Mouse (Mus musculus): ENCODE data around the gene Inf2. TPM values are rescaled to one million over a fixed set of nuclear protein-coding genes. Genes with fewer than 3 reads are reported as not detected.

Gene Inf2
- total RNA-seq, 2 experiments from 2014 or later: 21.2 to 24.0 TPM

GRCm38 (mm10) chr12:112620354-112621061 lies 31.9 kb downstream of the Inf2 start:
- DNase-seq (ENCODE audit: low spot score in 2 of 2): no peak

GRCm38 (mm10) chr12:112621900-112622299 lies 33.3 kb downstream of the Inf2 start:
- DNase-seq (ENCODE audit: low spot score in 2 of 2): no peak

GRCm38 (mm10) chr12:112623742-112624141 lies 35.2 kb downstream of the Inf2 start:
- peak in 1 of 2 experiments; percentile 66 for DNase-seq (ENCODE audit: low spot score in 2 of 2)

- no peak for DNase-seq (ENCODE audit: low spot score in 2 of 2)
These were observed 37.1 kb downstream of the Inf2 start for GRCm38 (mm10) chr12:112625700-112626099.

GRCm38 (mm10) chr12:112626455-112626854 lies 37.9 kb downstream of the Inf2 start:
- no peak for DNase-seq (ENCODE audit: low spot score in 2 of 2)

GRCm38 (mm10) chr12:112627097-112627881 lies 38.7 kb downstream of the Inf2 start:
- DNase-seq (ENCODE audit: low spot score in 2 of 2): no peak

- DNase-seq (ENCODE audit: low spot score in 2 of 2): no peak
These were observed 39.6 kb downstream of the Inf2 start for GRCm38 (mm10) chr12:112628197-112628596.

GRCm38 (mm10) chr12:112628928-112629721 lies 40.5 kb downstream of the Inf2 start:
- DNase-seq (ENCODE audit: low spot score in 2 of 2): no peak

GRCm38 (mm10) chr12:112630029-112630428 lies 41.4 kb downstream of the Inf2 start:
- DNase-seq (ENCODE audit: low spot score in 2 of 2): no peak

- DNase-seq (ENCODE audit: low spot score in 2 of 2): no peak
These were observed 42.2 kb downstream of the Inf2 start for GRCm38 (mm10) chr12:112630796-112631195.

- no peak for DNase-seq (ENCODE audit: low spot score in 2 of 2)
These were observed 42.9 kb downstream of the Inf2 start for GRCm38 (mm10) chr12:112631472-112631871.

- no peak for DNase-seq (ENCODE audit: low spot score in 2 of 2)
These were observed 43.6 kb downstream of the Inf2 start for GRCm38 (mm10) chr12:112632084-112632777.

- no peak for DNase-seq (ENCODE audit: low spot score in 2 of 2)
These were observed 44.3 kb downstream of the Inf2 start for GRCm38 (mm10) chr12:112632907-112633306.

- DNase-seq (ENCODE audit: low spot score in 2 of 2): no peak
These were observed 45.1 kb downstream of the Inf2 start for GRCm38 (mm10) chr12:112633686-112634085.

- no peak for DNase-seq (ENCODE audit: low spot score in 2 of 2)
These were observed 50.9 kb downstream of the Inf2 start for GRCm38 (mm10) chr12:112639526-112639925.

- DNase-seq (ENCODE audit: low spot score in 2 of 2): no peak
These were observed 54.5 kb downstream of the Inf2 start for GRCm38 (mm10) chr12:112643126-112643525.

GRCm38 (mm10) chr12:112644180-112644854 lies 55.7 kb downstream of the Inf2 start, which contains the start of gene Siva1:
Siva1 (plus strand) TSS chr12:112644679.
- DNase-seq (ENCODE audit: low spot score in 2 of 2): peak; percentile 97 to 100

GRCm38 (mm10) chr12:112644855-112645506 lies 56.4 kb downstream of the Inf2 start:
- DNase-seq (ENCODE audit: low spot score in 2 of 2): peak in 1 of 2 experiments; percentile 59

- no peak for DNase-seq (ENCODE audit: low spot score in 2 of 2)
These were observed 57.6 kb downstream of the Inf2 start for GRCm38 (mm10) chr12:112646139-112646538.

- no peak for DNase-seq (ENCODE audit: low spot score in 2 of 2)
These were observed 59.5 kb downstream of the Inf2 start for GRCm38 (mm10) chr12:112648081-112648480.

All from gastrocnemius, postnatal 4 days (tissue).